Mouse (Mus musculus) lung, adult 2 months (tissue): ENCODE results near the gene Btbd16.

Experiments used
- CTCF ChIP-seq: fragments of 200-500 bp; IDR thresholded peaks from 2 replicates; pipeline ENCODE4 v1.5.1; 2011; ENCODE audit warnings: mild to moderate bottlenecking, low read length, control low read depth; ENCODE audit not compliant: insufficient read depth
- POLR2A ChIP-seq: fragments of 200-500 bp; IDR thresholded peaks from 2 replicates; pipeline ENCODE4 v1.6.1; 2011; ENCODE audit warnings: low read depth, mild to moderate bottlenecking, control low read depth, low read length, borderline replicate concordance; ENCODE audit errors: extremely low read depth

DNA sequence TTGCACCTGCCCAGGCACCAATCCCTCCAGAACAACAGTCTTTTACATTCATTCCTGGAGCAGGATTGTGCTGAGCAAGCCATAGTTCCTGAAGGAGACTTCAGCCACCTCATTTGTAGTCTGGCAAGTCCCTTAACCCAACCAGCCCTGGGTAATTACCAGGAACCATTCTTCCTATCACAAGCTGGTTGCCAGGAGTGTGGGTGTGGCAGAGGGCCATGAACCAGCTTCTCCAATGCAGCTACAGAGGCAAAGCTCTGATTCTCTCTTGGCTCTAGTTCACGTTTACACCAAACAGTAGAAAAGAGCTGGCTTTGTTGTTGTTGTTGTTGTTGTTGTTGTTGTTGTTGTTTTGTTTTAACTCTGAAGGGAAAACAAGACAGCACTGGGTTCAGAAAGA is 88.6 kb downstream of the Btbd16 start:
- no peak for TF ChIP-seq POLR2A
- TF ChIP-seq CTCF = no peak
